Mouse (Mus musculus) erythroblast, embryonic 14.5 days (primary cell): ENCODE measurements around the gene Aamdc.

Source experiments
- GATA1 ChIP-seq: IDR thresholded peaks from 2 replicates; pipeline ENCODE4 v1.6.1; 2012; ENCODE audit warnings: low read length, inconsistent platforms, mixed read lengths
- TAL1 ChIP-seq: IDR thresholded peaks from 3 replicates; pipeline ENCODE4 v1.6.1; 2012; ENCODE audit warnings: low read length, inconsistent platforms, mixed read lengths

- no peak for TF ChIP-seq GATA1
- no peak for TF ChIP-seq TAL1
These were observed 44.1 kb upstream of the Aamdc start for GRCm38 (mm10) chr7:97623402-97623801.
